Mouse (Mus musculus) stomach, postnatal 0 days (tissue): Measurements from ENCODE around the gene Egr4.

Source experiments
- CTCF ChIP-seq: IDR thresholded peaks from 2 replicates; pipeline ENCODE4 v1.5.1; 2016; ENCODE audit warnings: antibody characterized with exemption, low read depth, mild to moderate bottlenecking, moderate library complexity
- EP300 ChIP-seq: optimal IDR thresholded peaks from 2 replicates; pipeline ENCODE3; 2016; ENCODE audit warnings: antibody characterized with exemption

DNA sequence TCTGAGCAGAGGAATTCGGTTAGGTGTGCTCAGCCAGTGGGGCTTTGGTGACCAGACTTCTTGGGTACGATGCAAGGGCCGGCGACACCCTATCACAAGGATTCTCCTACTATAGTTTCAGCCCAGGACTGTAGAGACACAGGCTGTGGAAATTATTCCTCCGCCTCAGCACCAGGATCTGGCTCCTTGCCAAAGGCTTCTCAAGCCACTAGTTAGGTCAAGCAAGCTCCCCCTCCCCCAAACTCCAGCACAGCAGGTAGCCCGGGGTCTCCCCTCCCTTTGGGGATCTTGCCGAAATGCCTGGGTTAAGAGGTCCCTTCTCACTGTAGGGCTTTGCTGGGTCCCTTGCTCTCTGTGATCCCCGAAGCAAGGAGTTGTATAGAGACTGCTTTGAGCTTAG lies 41.4 kb downstream of the Egr4 start:
- TF ChIP-seq CTCF (no peak), EP300 (no peak)
